Mouse (Mus musculus) bone marrow, adult 2 months (tissue): Measurements from ENCODE around the gene Mrrf. TPM values are rescaled to one million over a fixed set of nuclear protein-coding genes. Genes with fewer than 3 reads are reported as not detected.
A peak's percentile ranks its signal among the peaks of the same experiment; 100 is the strongest.

Experiments used
- H3K27ac ChIP-seq: fragments of 200-500 bp; 2 replicates; pipeline ENCODE4 v1.5.1; 2012; ENCODE audit warnings: low read depth, mild to moderate bottlenecking, control low read depth, inconsistent platforms, low read length; ENCODE audit not compliant: control insufficient read depth, poor library complexity, insufficient read depth
- H3K4me1 ChIP-seq: fragments of 200-500 bp; 2 replicates; pipeline ENCODE4 v1.6.1; 2011; ENCODE audit warnings: low read length; ENCODE audit not compliant: control insufficient read depth, insufficient read depth
- H3K4me3 ChIP-seq: fragments of 200-500 bp; replicated peaks from 2 replicates; pipeline ENCODE3; 2011; ENCODE audit warnings: mild to moderate bottlenecking, low read depth, low read length, control low read depth; ENCODE audit not compliant: control insufficient read depth
- CTCF ChIP-seq: fragments of 200-500 bp; IDR thresholded peaks from 2 replicates; pipeline ENCODE4 v1.5.1; 2011; ENCODE audit warnings: low read length, control low read depth; ENCODE audit not compliant: control insufficient read depth, insufficient read depth
- POLR2A ChIP-seq: fragments of 200-500 bp; IDR thresholded peaks from 2 replicates; pipeline ENCODE4 v1.6.1; 2011; ENCODE audit warnings: low read depth, mild to moderate bottlenecking, control low read depth, low read length, borderline replicate concordance; ENCODE audit not compliant: control insufficient read depth
- WGBS: fragments of 180-500 bp; shearing (Covaris S2); methylation state at CpG from one replicate; pipeline ENCODE4 v1.1.7; 2018; 5-methylcytosine and 5-hydroxymethylcytosine counted together
- polyA plus RNA-seq: library from polyadenylated mRNA; stranded (reverse); fragments of >200 nt; gene quantifications from 2 replicates; pipeline ENCODE4 v1.2.4, GENCODE M21; 2011; ENCODE audit warnings: low replicate concordance; ENCODE audit not compliant: missing spikeins, insufficient read depth, insufficient read length

Mrrf gene
- polyA plus RNA-seq, 1 experiment = 6.7 TPM

GRCm38 (mm10) chr2:36104956-36105741 is 31.0 kb upstream of the Mrrf start, which contains the start of gene Lhx6:
Gene Lhx6 (minus strand): TSS chr2:36105408.
- 2% methylated on average over 58 of the region's 58 CpGs for WGBS
- Histone ChIP-seq H3K4me1 (no peaks in the 10 kb centered on the region), H3K4me3 (no peak within 1 kb of the TSS), H3K27ac (no peak within 1 kb of the TSS)
- TF ChIP-seq CTCF = no peak
- no peak for TF ChIP-seq POLR2A

GRCm38 (mm10) chr2:36108615-36109014 is 27.6 kb upstream of the Mrrf start:
- TF ChIP-seq POLR2A (no peak), CTCF (no peak)
- Histone ChIP-seq H3K4me1 (no peaks in the 10 kb centered on the region), H3K27ac (no peak overlapping the region), H3K4me3 (no peak overlapping the region)
- 14% methylated on average over 7 of the region's 7 CpGs for WGBS

- WGBS = 50% methylated on average over 3 of the region's 3 CpGs
- no peak overlapping the region for H3K27ac ChIP-seq
- TF ChIP-seq CTCF (no peak), POLR2A (no peak)
- no peaks in the 10 kb centered on the region for H3K4me1 ChIP-seq
- H3K4me3 ChIP-seq = no peak overlapping the region
These were observed 23.6 kb upstream of the Mrrf start for GRCm38 (mm10) chr2:36112632-36113031.

- H3K4me1 ChIP-seq = peaks cover 2% of the 10 kb centered on the region
- peak overlapping the region; percentile 18; the same call in 1 of the 2 replicates for H3K27ac ChIP-seq
- WGBS = 60% methylated on average over 9 of the region's 9 CpGs
- H3K4me3 ChIP-seq = no peak overlapping the region
- TF ChIP-seq CTCF (no peak), POLR2A (no peak)
These were observed 9.3 kb upstream of the Mrrf start for GRCm38 (mm10) chr2:36126795-36127429.

GRCm38 (mm10) chr2:36127973-36128372 is 8.2 kb upstream of the Mrrf start:
- no peak overlapping the region for H3K27ac ChIP-seq
- WGBS = 66% methylated on average over 4 of the region's 4 CpGs
- H3K4me1 ChIP-seq = peaks cover 2% of the 10 kb centered on the region

GRCm38 (mm10) chr2:36129051-36129450 is 7.1 kb upstream of the Mrrf start:
- H3K4me3 ChIP-seq = no peak overlapping the region
- H3K27ac ChIP-seq = no peak overlapping the region
- 84% methylated on average over 3 of the region's 3 CpGs for WGBS
- TF ChIP-seq CTCF (no peak), POLR2A (no peak)
- peaks cover 2% of the 10 kb centered on the region for H3K4me1 ChIP-seq

More at GRCm38 (mm10) chr2:36127973-36128372, 8.2 kb upstream of the Mrrf start:
- TF ChIP-seq CTCF (no peak), POLR2A (no peak)
- no peak overlapping the region for H3K4me3 ChIP-seq

GRCm38 (mm10) chr2:36135887-36136286 is 302 bp upstream of the Mrrf start:
- TF ChIP-seq CTCF (no peak), POLR2A (no peak)
- Histone ChIP-seq H3K4me1 (no peaks in the 10 kb centered on the region; the same call in 1 of the 2 replicates), H3K27ac (peak overlapping the region; percentile 59), H3K4me3 (peak overlapping the region; percentile 98)
- WGBS = 1% methylated on average over 4 of the region's 4 CpGs

- no peaks in the 10 kb centered on the region; the same call in 1 of the 2 replicates for H3K4me1 ChIP-seq
- H3K4me3 ChIP-seq = no peak overlapping the region
- TF ChIP-seq CTCF (no peak), POLR2A (no peak)
- 66% methylated on average over 2 of the region's 2 CpGs for WGBS
- H3K27ac ChIP-seq = no peak overlapping the region
These were observed 2.9 kb downstream of the Mrrf start for GRCm38 (mm10) chr2:36139096-36139495.
